Mouse (Mus musculus): ENCODE measurements around the gene Zfp369. TPM values are rescaled to one million over a fixed set of nuclear protein-coding genes. Genes with fewer than 3 reads are reported as not detected.

The Zfp369 gene
- polyA plus RNA-seq, 2 experiments from 2014 or later: 14.5 to 16.7 TPM

Other genes starting within 250 kb of the Zfp369 start
- not detected for gene Spata31d1c, start 245.8 kb upstream of the Zfp369 start, polyA plus RNA-seq (2017; shearing (Covaris generic))
- not detected for gene Prss47, start 226.1 kb upstream of the Zfp369 start, polyA plus RNA-seq (2017; shearing (Covaris generic))
- 10 to 100 TPM; 10.1 to 16.5 TPM for gene Mfsd14b, start 165.8 kb upstream of the Zfp369 start, polyA plus RNA-seq (2017; shearing (Covaris generic))
- gene Olfr465-ps1, start 140.7 kb upstream of the Zfp369 start, polyA plus RNA-seq (2017; shearing (Covaris generic)): not detected
- gene Olfr466, start 128.6 kb upstream of the Zfp369 start, polyA plus RNA-seq (2017; shearing (Covaris generic)): under 1 TPM in 1 of 2 experiments, not detected in 1; 0.08 TPM
- not detected for gene Nlrp4f, start 72.8 kb upstream of the Zfp369 start, polyA plus RNA-seq (2017; shearing (Covaris generic))
- not detected for gene Gm10775, start 19.3 kb upstream of the Zfp369 start, polyA plus RNA-seq (2017; shearing (Covaris generic))
- gene Gm10139, start 233.9 kb downstream of the Zfp369 start, polyA plus RNA-seq (2017; shearing (Covaris generic)): not detected